Mouse (Mus musculus) adrenal gland, postnatal 25 days (tissue): ENCODE data around the gene Ier2. TPM values are rescaled to one million over a fixed set of nuclear protein-coding genes. Genes with fewer than 3 reads are reported as not detected.

Experiments used
- DNase-seq: peaks from one replicate; pipeline ENCODE4 v3.0.0; 2021; ENCODE audit warnings: mixed read lengths
- total RNA-seq: library from RNA; stranded (reverse); gene quantifications from 2 replicates; pipeline ENCODE4 v1.2.3, GENCODE M21; 2021

Gene Ier2
- total RNA-seq, 1 experiment from 2014 or later: 22.3 TPM

- peak; percentile 43 for DNase-seq
Measured at GRCm38 (mm10) chr8:84661961-84662571, 586 bp downstream of the Ier2 start.

- peak; percentile 91 for DNase-seq
Measured at GRCm38 (mm10) chr8:84661458-84661871, 1.2 kb downstream of the Ier2 start.

GRCm38 (mm10) chr8:84660819-84661457 lies 1.7 kb downstream of the Ier2 start:
- peak; percentile 52 for DNase-seq

GRCm38 (mm10) chr8:84659936-84660818 lies 2.5 kb downstream of the Ier2 start:
- peak; percentile 54 for DNase-seq

GRCm38 (mm10) chr8:84658951-84659350 lies 3.7 kb downstream of the Ier2 start:
- no peak for DNase-seq

GRCm38 (mm10) chr8:84657680-84658079 lies 5.0 kb downstream of the Ier2 start:
- no peak for DNase-seq

GRCm38 (mm10) chr8:84657203-84657602 lies 5.4 kb downstream of the Ier2 start:
- DNase-seq: no peak

GRCm38 (mm10) chr8:84656641-84657126 lies 6.0 kb downstream of the Ier2 start:
- peak; percentile 63 for DNase-seq

GRCm38 (mm10) chr8:84656191-84656525 lies 6.5 kb downstream of the Ier2 start:
- no peak for DNase-seq

- DNase-seq: no peak
Measured at GRCm38 (mm10) chr8:84655336-84656190, 7.1 kb downstream of the Ier2 start.

- DNase-seq: no peak
Measured at GRCm38 (mm10) chr8:84654597-84654996, 8.1 kb downstream of the Ier2 start.

- DNase-seq: no peak
Measured at GRCm38 (mm10) chr8:84653092-84653631, 9.5 kb downstream of the Ier2 start.

GRCm38 (mm10) chr8:84650213-84650612 lies 12.4 kb downstream of the Ier2 start:
- DNase-seq: no peak

- no peak for DNase-seq
Measured at GRCm38 (mm10) chr8:84647461-84647901, 15.2 kb downstream of the Ier2 start.

- DNase-seq: no peak
Measured at GRCm38 (mm10) chr8:84646800-84647199, 15.9 kb downstream of the Ier2 start.

GRCm38 (mm10) chr8:84643019-84643418 lies 19.6 kb downstream of the Ier2 start:
- no peak for DNase-seq

- DNase-seq: no peak
Measured at GRCm38 (mm10) chr8:84641578-84642361, 20.9 kb downstream of the Ier2 start.

GRCm38 (mm10) chr8:84640617-84641294 lies 21.9 kb downstream of the Ier2 start:
- DNase-seq: no peak

- no peak for DNase-seq
Measured at GRCm38 (mm10) chr8:84640010-84640588, 22.6 kb downstream of the Ier2 start.
